Mouse (Mus musculus) embryonic facial prominence, embryonic 12.5 days (tissue): ENCODE results near the gene Ramac. TPM values are rescaled to one million over a fixed set of nuclear protein-coding genes. Genes with fewer than 3 reads are reported as not detected.
A peak's percentile ranks its signal among the peaks of the same experiment; 100 is the strongest.

Experiments
- ATAC-seq: fragments of 200-750 bp; cut with Nextera tagmentation; 2 replicates; pipeline ENCODE4 v1.8.0; 2017; ENCODE audit not compliant: insufficient number of reproducible peaks, insufficient read depth, low FRiP score, low TSS enrichment
- H3K27ac ChIP-seq: fragments of 300-500 bp; sonication (generic); 2 replicates; pipeline ENCODE4 v1.5.1; 2016; ENCODE audit warnings: mild to moderate bottlenecking
- H3K27me3 ChIP-seq: fragments of 300-500 bp; sonication (generic); 2 replicates; pipeline ENCODE4 v1.6.1; 2016; ENCODE audit warnings: mild to moderate bottlenecking, moderate library complexity
- H3K36me3 ChIP-seq: fragments of 300-500 bp; sonication (generic); 2 replicates; pipeline ENCODE4 v1.6.1; 2016; ENCODE audit warnings: mild to moderate bottlenecking
- H3K4me1 ChIP-seq: fragments of 300-500 bp; sonication (generic); 2 replicates; pipeline ENCODE4 v1.6.1; 2016
- H3K4me2 ChIP-seq: fragments of 300-500 bp; sonication (generic); replicated peaks from 2 replicates; pipeline ENCODE4 v1.6.1; 2016; ENCODE audit warnings: mild to moderate bottlenecking, moderate library complexity
- H3K4me3 ChIP-seq: fragments of 300-500 bp; sonication (generic); 2 replicates; pipeline ENCODE4 v1.5.1; 2016; ENCODE audit warnings: mild to moderate bottlenecking
- H3K9ac ChIP-seq: fragments of 300-500 bp; sonication (generic); 2 replicates; pipeline ENCODE4 v1.6.1; 2016; ENCODE audit warnings: mild to moderate bottlenecking, moderate library complexity
- H3K9me3 ChIP-seq: fragments of 300-500 bp; sonication (generic); 2 replicates; pipeline ENCODE4 v1.6.1; 2016; ENCODE audit warnings: mild to moderate bottlenecking, moderate library complexity
- WGBS: fragments of 180-500 bp; shearing (Covaris S2); methylation state at CpG from one replicate; pipeline ENCODE4 v1.1.7; 2016; 5-methylcytosine and 5-hydroxymethylcytosine counted together
- polyA plus RNA-seq: library from polyadenylated mRNA; unstranded; fragments of >200 nt; fragmentation: Nextera tagmentation; extraction: Ambion mirVana; gene quantifications from 2 replicates; pipeline ENCODE4 v1.2.1, GENCODE M21; 2016

Gene Ramac
- polyA plus RNA-seq, 1 experiment from 2014 or later = 122 TPM

- Histone ChIP-seq H3K4me3 (peak within 1 kb of the TSS; percentile 59), H3K27ac (peak within 1 kb of the TSS; percentile 97), H3K27me3 (no peaks in the 10 kb centered on the region), H3K9me3 (no peaks in the 10 kb centered on the region), H3K4me2 (peak within 1 kb of the TSS; percentile 78), H3K36me3 (peaks cover 22% of the 10 kb centered on the region), H3K9ac (peak within 1 kb of the TSS; percentile 78), H3K4me1 (0 out of 2 replicates have a peak, but pooled peaks cover 5% of the 10 kb centered on the region)
- ATAC-seq = peak; percentile 88
- under 1% methylated on average over 38 of the region's 38 CpGs for WGBS
Observed at GRCm38 (mm10) chr7:81789095-81789757, 26.5 kb downstream of the Ramac start, which contains the start of gene 3110040N11Rik. TSS of gene 3110040N11Rik (minus strand) at chr7:81789478.

- H3K27ac ChIP-seq = 0 out of 2 replicates have a peak overlapping the region, but pooled peaks have one; percentile 57
Observed at GRCm38 (mm10) chr7:81806067-81806466, 43.3 kb downstream of the Ramac start.

More at GRCm38 (mm10) chr7:81806067-81806466, 43.3 kb downstream of the Ramac start:
- 77% methylated on average over 5 of the region's 5 CpGs for WGBS
- no peaks in the 10 kb centered on the region for H3K9me3 ChIP-seq
- no peak overlapping the region for H3K9ac ChIP-seq
- H3K4me1 ChIP-seq = no peaks in the 10 kb centered on the region
- H3K4me2 ChIP-seq = no peak overlapping the region
- ATAC-seq = no peak
- H3K27me3 ChIP-seq = no peaks in the 10 kb centered on the region
- H3K4me3 ChIP-seq = no peak overlapping the region
- H3K36me3 ChIP-seq = no peaks in the 10 kb centered on the region; the same call in 1 of the 2 replicates

Other genes with a start within 250 kb of the Ramac start
- gene Fsd2, start 196.0 kb upstream of the Ramac start, polyA plus RNA-seq = 0.10 and 0.28 TPM in 2 replicates
- gene Whamm, start 191.7 kb upstream of the Ramac start, polyA plus RNA-seq = 5.7 TPM in 2 replicates
- 27.7 and 30.5 TPM in 2 replicates for gene Homer2, start 55.4 kb upstream of the Ramac start, polyA plus RNA-seq
- 45.8 and 54.4 TPM in 2 replicates for gene 3110040N11Rik, start 26.6 kb downstream of the Ramac start, polyA plus RNA-seq
- gene Btbd1, start 66.5 kb downstream of the Ramac start, polyA plus RNA-seq = 83.2 and 86.0 TPM in 2 replicates
- gene Gm10160, start 92.9 kb downstream of the Ramac start, polyA plus RNA-seq = not detected in 2 replicates
- 15.8 and 16.0 TPM in 2 replicates for gene Tm6sf1, start 96.1 kb downstream of the Ramac start, polyA plus RNA-seq
- 34.7 and 35.7 TPM in 2 replicates for gene Hdgfl3, start 171.5 kb downstream of the Ramac start, polyA plus RNA-seq
- gene Bnc1, start 229.4 kb downstream of the Ramac start, polyA plus RNA-seq = 4.5 and 5.2 TPM in 2 replicates